Mouse (Mus musculus): ENCODE data around the gene Runx2. TPM values are rescaled to one million over a fixed set of nuclear protein-coding genes. Genes with fewer than 3 reads are reported as not detected.

Gene Runx2
- total RNA-seq, 1 experiment, result 0.71 TPM

- H3K9ac ChIP-seq (ENCODE audit: insufficient read depth, low read depth, low read length, poor library complexity, severe bottlenecking), result no peak overlapping the region
- no peak overlapping the region for H3K27ac ChIP-seq (ENCODE audit: insufficient read depth, low read depth, low read length, poor library complexity, severe bottlenecking)
- peak overlapping the region in 1 of 2 experiments; percentile 21; a peak in 2 of 4 replicates for H3K4me3 ChIP-seq (ENCODE audit: insufficient read depth in 1 of 2, low read depth in 1 of 2, low read length in 2 of 2, poor library complexity in 1 of 2, severe bottlenecking in 1 of 2)
- no peaks in the 10 kb centered on the region for H3K9me3 ChIP-seq (ENCODE audit: control insufficient read depth, insufficient read depth, low read depth, low read length)
- in situ Hi-C loops (cut with MboI; ENCODE audit: low sequenced_read_pairs in 2 of 2, unreplicated experiment in 2 of 2), result loop anchor here in 1 of 2 experiments (25.0 kb wide), 1 partner anchor 475 kb away; no protein-coding TSS in a partner anchor
- TF ChIP-seq CHD2 (IDR thresholded peaks at IDR 0.05; ENCODE audit: low read depth, low read length) (no peak), ZC3H11A (IDR thresholded peaks at IDR 0.05; ENCODE audit: borderline replicate concordance, low read depth, low read length) (no peak), HCFC1 (IDR thresholded peaks at IDR 0.05; ENCODE audit: borderline replicate concordance, insufficient read depth, low read length) (no peak), MAFK (IDR thresholded peaks at IDR 0.05; ENCODE audit: insufficient read depth, low read depth, low read length) (no peak), ZNF384 (IDR thresholded peaks at IDR 0.05; ENCODE audit: low read depth, low read length) (no peak)
- no peaks in the 10 kb centered on the region for H3K4me1 ChIP-seq (ENCODE audit: control insufficient read depth in 2 of 2, insufficient read depth in 2 of 2, low read length in 2 of 2, poor library complexity in 1 of 2)
- no peaks in the 10 kb centered on the region for H3K36me3 ChIP-seq (ENCODE audit: control insufficient read depth, insufficient read depth, low read length, poor library complexity, severe bottlenecking)
- peak; percentile 20 for DNase-seq (ENCODE audit: low read depth, low spot score)
These were observed 77.1 kb downstream of the Runx2 start for GRCm38 (mm10) chr17:44737275-44738120.

GRCm38 (mm10) chr17:44735991-44736561 is 78.5 kb downstream of the Runx2 start:
- in situ Hi-C loops (cut with MboI; ENCODE audit: low sequenced_read_pairs in 2 of 2, unreplicated experiment in 2 of 2), result loop anchor here in 1 of 2 experiments (25.0 kb wide), 1 partner anchor 474 kb away; no protein-coding TSS in a partner anchor

GRCm38 (mm10) chr17:44735223-44735990 is 79.2 kb downstream of the Runx2 start:
- Histone ChIP-seq H3K36me3 (ENCODE audit: control insufficient read depth, insufficient read depth, low read length, poor library complexity, severe bottlenecking) (no peaks in the 10 kb centered on the region), H3K27ac (ENCODE audit: insufficient read depth, low read depth, low read length, poor library complexity, severe bottlenecking) (no peak overlapping the region), H3K4me1 (ENCODE audit: control insufficient read depth in 2 of 2, insufficient read depth in 2 of 2, low read length in 2 of 2, poor library complexity in 1 of 2) (no peaks in the 10 kb centered on the region), H3K4me3 (ENCODE audit: insufficient read depth in 1 of 2, low read depth in 1 of 2, low read length in 2 of 2, poor library complexity in 1 of 2, severe bottlenecking in 1 of 2) (peak overlapping the region; percentile 65 to 73), H3K9me3 (ENCODE audit: control insufficient read depth, insufficient read depth, low read depth, low read length) (no peaks in the 10 kb centered on the region), H3K9ac (ENCODE audit: insufficient read depth, low read depth, low read length, poor library complexity, severe bottlenecking) (peak overlapping the region; percentile 45; the same call in 1 of the 2 replicates)
- DNase-seq (ENCODE audit: low read depth, low spot score), result peak; percentile 16
- TF ChIP-seq ZNF384 (IDR thresholded peaks at IDR 0.05; ENCODE audit: low read depth, low read length) (no peak), ZC3H11A (IDR thresholded peaks at IDR 0.05; ENCODE audit: borderline replicate concordance, low read depth, low read length) (no peak), HCFC1 (IDR thresholded peaks at IDR 0.05; ENCODE audit: borderline replicate concordance, insufficient read depth, low read length) (no peak), MAFK (IDR thresholded peaks at IDR 0.05; ENCODE audit: insufficient read depth, low read depth, low read length) (no peak), CHD2 (IDR thresholded peaks at IDR 0.05; ENCODE audit: low read depth, low read length) (no peak)
- in situ Hi-C loops (cut with MboI; ENCODE audit: low sequenced_read_pairs in 2 of 2, unreplicated experiment in 2 of 2), result loop anchor here in 1 of 2 experiments (25.0 kb wide), 1 partner anchor 473 kb away; no protein-coding TSS in a partner anchor

More at GRCm38 (mm10) chr17:44735991-44736561, 78.5 kb downstream of the Runx2 start:
- H3K36me3 ChIP-seq (ENCODE audit: control insufficient read depth, insufficient read depth, low read length, poor library complexity, severe bottlenecking), result no peaks in the 10 kb centered on the region
- no peaks in the 10 kb centered on the region for H3K9me3 ChIP-seq (ENCODE audit: control insufficient read depth, insufficient read depth, low read depth, low read length)
- H3K4me1 ChIP-seq (ENCODE audit: control insufficient read depth in 2 of 2, insufficient read depth in 2 of 2, low read length in 2 of 2, poor library complexity in 1 of 2), result no peaks in the 10 kb centered on the region
- peak overlapping the region; percentile 65 to 73 for H3K4me3 ChIP-seq (ENCODE audit: insufficient read depth in 1 of 2, low read depth in 1 of 2, low read length in 2 of 2, poor library complexity in 1 of 2, severe bottlenecking in 1 of 2)
- H3K9ac ChIP-seq (ENCODE audit: insufficient read depth, low read depth, low read length, poor library complexity, severe bottlenecking), result peak overlapping the region; percentile 45; the same call in 1 of the 2 replicates
- no peak overlapping the region for H3K27ac ChIP-seq (ENCODE audit: insufficient read depth, low read depth, low read length, poor library complexity, severe bottlenecking)
- DNase-seq (ENCODE audit: low read depth, low spot score), result peak; percentile 21
- TF ChIP-seq ZC3H11A (IDR thresholded peaks at IDR 0.05; ENCODE audit: borderline replicate concordance, low read depth, low read length) (no peak), CHD2 (IDR thresholded peaks at IDR 0.05; ENCODE audit: low read depth, low read length) (no peak), HCFC1 (IDR thresholded peaks at IDR 0.05; ENCODE audit: borderline replicate concordance, insufficient read depth, low read length) (no peak), ZNF384 (IDR thresholded peaks at IDR 0.05; ENCODE audit: low read depth, low read length) (no peak), MAFK (IDR thresholded peaks at IDR 0.05; ENCODE audit: insufficient read depth, low read depth, low read length) (no peak)

Data from ES-E14 (cell line).